Mouse (Mus musculus): ENCODE measurements at regions not wholly inside any gene's neighbourhood (a gene's known extent, or its start where the extent isn't known, plus 50 kb on each side); places are given as distances from the start of the nearest gene placed in this dataset.

DNA sequence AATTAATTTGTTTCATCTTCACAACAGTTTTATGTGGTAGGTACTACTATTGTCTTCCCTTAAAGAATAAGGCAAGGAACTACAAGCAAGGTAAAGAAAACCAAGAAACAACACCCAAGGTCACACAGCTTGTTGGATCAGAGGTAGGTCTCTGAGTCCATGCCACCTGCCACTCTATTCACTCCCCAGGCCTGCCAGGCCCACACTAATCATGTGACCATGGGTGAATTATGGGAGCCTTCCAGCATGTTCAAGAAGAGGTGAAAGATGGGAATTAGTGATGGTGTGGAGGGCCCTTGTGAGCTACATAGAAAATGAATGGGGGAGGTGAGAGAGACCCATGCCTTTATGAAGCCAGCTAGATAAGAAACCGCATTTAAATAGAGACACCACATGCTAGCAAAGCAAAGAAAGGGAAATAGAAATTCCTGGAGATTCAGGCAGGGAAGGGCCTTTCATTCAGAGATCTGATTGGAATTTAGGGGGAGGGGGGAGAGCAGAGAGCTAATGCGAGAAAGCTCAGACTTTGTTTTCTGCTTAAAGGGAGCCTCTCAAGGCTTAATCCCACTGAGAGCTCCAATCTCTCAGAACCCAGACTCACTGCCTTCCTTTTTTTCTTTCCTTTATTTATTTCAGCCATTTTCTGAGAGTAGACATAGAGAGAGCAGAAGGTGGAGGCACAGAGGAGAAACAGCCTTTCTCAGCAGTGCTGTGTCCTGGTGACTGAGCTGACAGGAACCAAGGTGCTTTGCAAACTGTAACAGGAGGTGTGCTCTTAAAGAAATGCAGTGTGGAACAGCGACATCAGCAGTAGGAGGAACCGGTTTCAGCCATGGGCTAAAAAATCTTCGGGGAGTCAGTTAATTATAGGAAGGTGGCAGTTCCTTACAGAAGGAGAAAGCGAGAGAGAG is 160.0 kb downstream of the Spata19 start:
- TF ChIP-seq POLR2AphosphoS2 (IDR thresholded peaks at IDR 0.05; ENCODE audit: insufficient read length, low read depth) (no peak), USF1 (IDR thresholded peaks at IDR 0.05; ENCODE audit: low read depth) (no peak), POLR2A (IDR thresholded peaks at IDR 0.05; ENCODE audit: insufficient read length, low read depth) (no peak)

Data from myocyte (in vitro differentiated cells).